Mouse (Mus musculus) neural tube, embryonic 13.5 days (tissue): ENCODE data around the gene Lrrtm1. TPM values are rescaled to one million over a fixed set of nuclear protein-coding genes. Genes with fewer than 3 reads are reported as not detected.

Experiments
- ATAC-seq: fragments of 200-750 bp; cut with Nextera tagmentation; 2 replicates; pipeline ENCODE4 v1.8.0; 2017; ENCODE audit warnings: low read depth, mild to moderate bottlenecking, moderate TSS enrichment, moderate library complexity
- H3K27ac ChIP-seq: fragments of 300-500 bp; sonication (generic); replicated peaks from 2 replicates; pipeline ENCODE4 v1.5.1; 2015; ENCODE audit warnings: moderate library complexity, mild to moderate bottlenecking, inconsistent platforms
- H3K27me3 ChIP-seq: fragments of 300-500 bp; sonication (generic); 2 replicates; pipeline ENCODE4 v1.6.1; 2015; ENCODE audit warnings: mild to moderate bottlenecking, inconsistent platforms
- H3K36me3 ChIP-seq: fragments of 300-500 bp; sonication (generic); 2 replicates; pipeline ENCODE4 v1.6.1; 2015; ENCODE audit warnings: mild to moderate bottlenecking, inconsistent platforms
- H3K4me1 ChIP-seq: fragments of 300-500 bp; sonication (generic); replicated peaks from 2 replicates; pipeline ENCODE4 v1.6.1; 2015; ENCODE audit warnings: inconsistent platforms
- H3K4me2 ChIP-seq: fragments of 300-500 bp; sonication (generic); 2 replicates; pipeline ENCODE4 v1.6.1; 2015; ENCODE audit warnings: inconsistent platforms, mild to moderate bottlenecking, moderate library complexity
- H3K4me3 ChIP-seq: fragments of 300-500 bp; sonication (generic); 2 replicates; pipeline ENCODE4 v1.5.1; 2015; ENCODE audit warnings: mild to moderate bottlenecking, inconsistent platforms
- H3K9ac ChIP-seq: fragments of 300-500 bp; sonication (generic); 2 replicates; pipeline ENCODE4 v1.6.1; 2015; ENCODE audit warnings: moderate library complexity, mild to moderate bottlenecking, inconsistent platforms
- H3K9me3 ChIP-seq: fragments of 300-500 bp; sonication (generic); 2 replicates; pipeline ENCODE4 v1.6.1; 2016; ENCODE audit warnings: inconsistent platforms
- WGBS: fragments of 180-500 bp; shearing (Covaris S2); methylation state at CpG from one replicate; pipeline ENCODE4 v1.1.7; 2015; 5-methylcytosine and 5-hydroxymethylcytosine counted together
- polyA plus RNA-seq: library from polyadenylated mRNA; unstranded; fragments of >200 nt; fragmentation: Nextera tagmentation; extraction: Ambion mirVana; gene quantifications from 2 replicates; pipeline ENCODE4 v1.2.1, GENCODE M21; 2015

Lrrtm1 gene
- polyA plus RNA-seq, 1 experiment from 2014 or later = 44.4 TPM

DNA sequence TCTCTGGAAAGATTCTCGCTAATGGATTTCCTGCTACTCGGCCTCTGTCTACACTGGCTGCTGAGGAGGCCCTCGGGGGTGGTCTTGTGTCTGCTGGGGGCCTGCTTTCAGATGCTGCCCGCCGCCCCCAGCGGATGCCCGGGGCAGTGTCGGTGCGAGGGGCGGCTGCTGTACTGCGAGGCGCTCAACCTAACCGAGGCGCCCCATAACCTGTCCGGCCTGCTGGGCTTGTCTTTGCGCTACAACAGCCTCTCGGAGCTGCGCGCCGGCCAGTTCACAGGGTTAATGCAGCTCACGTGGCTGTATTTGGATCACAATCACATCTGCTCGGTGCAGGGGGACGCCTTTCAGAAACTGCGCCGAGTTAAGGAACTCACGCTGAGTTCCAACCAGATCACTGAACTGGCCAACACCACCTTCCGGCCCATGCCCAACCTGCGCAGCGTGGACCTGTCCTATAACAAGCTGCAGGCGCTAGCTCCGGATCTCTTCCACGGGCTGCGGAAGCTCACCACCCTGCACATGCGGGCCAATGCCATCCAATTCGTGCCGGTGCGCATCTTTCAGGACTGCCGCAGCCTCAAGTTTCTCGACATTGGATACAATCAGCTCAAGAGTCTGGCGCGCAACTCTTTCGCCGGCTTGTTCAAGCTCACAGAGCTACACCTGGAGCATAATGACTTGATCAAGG lies 1.2 kb downstream of the Lrrtm1 start:
- peaks cover 20% of the 10 kb centered on the region for H3K27me3 ChIP-seq
- under 1% methylated on average over 43 of the region's 43 CpGs for whole genome bisulfite sequencing
- H3K36me3 ChIP-seq = no peaks in the 10 kb centered on the region
- peaks cover 44% of the 10 kb centered on the region for H3K4me1 ChIP-seq
- ATAC-seq = peak; percentile 81
- peak overlapping the region; percentile 97 for H3K4me2 ChIP-seq
- no peaks in the 10 kb centered on the region for H3K9me3 ChIP-seq
- peak overlapping the region; percentile 64 for H3K4me3 ChIP-seq
- peak overlapping the region; percentile 84 for H3K9ac ChIP-seq
- H3K27ac ChIP-seq = peak overlapping the region; percentile 92

DNA sequence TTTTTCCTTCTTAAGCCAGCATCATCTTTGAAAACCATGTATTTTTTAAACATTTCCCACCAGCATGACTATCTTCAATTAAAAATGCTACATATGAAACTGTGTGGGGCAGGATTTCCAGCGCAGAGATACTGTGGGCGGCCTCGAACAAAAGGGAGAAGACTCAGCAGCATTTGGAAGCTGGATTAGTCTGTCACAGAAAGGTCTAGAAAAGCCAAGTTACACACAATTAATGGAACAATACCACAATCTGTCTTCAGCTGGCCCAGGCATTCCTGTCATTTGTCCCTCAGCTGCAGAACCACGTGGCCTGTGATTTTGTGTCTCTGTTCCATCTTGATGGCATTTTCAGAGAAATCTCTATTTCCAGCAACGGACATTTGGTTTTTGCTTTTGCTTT lies 11.0 kb downstream of the Lrrtm1 start:
- no peaks in the 10 kb centered on the region for H3K9me3 ChIP-seq
- H3K4me1 ChIP-seq = peaks cover 5% of the 10 kb centered on the region
- H3K27ac ChIP-seq = no peak overlapping the region
- 83% methylated on average over 5 of the region's 5 CpGs for WGBS
- no peak overlapping the region for H3K4me2 ChIP-seq
- H3K27me3 ChIP-seq = no peaks in the 10 kb centered on the region
- ATAC-seq = no peak
- no peaks in the 10 kb centered on the region for H3K36me3 ChIP-seq
- no peak overlapping the region for H3K9ac ChIP-seq
- H3K4me3 ChIP-seq = no peak overlapping the region

DNA sequence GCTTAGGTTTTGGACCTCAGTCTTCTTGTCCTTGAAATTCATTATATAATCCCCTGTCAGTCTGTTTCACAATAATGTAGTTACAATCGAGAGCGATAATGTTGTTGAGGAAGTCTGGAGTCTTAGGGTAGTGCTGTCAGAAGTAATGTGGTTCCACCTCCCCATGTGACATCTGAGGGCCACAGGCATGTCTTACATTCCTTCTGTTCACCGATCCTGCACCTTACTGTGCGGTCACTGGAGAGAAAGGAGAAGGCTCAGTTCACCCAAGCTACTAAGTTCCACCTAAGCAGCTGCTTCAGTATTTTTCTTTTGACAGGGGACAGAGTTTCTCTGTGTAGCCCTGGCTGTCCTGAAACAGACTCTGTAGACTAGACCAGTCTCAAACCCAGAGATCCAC lies 13.9 kb downstream of the Lrrtm1 start:
- Histone ChIP-seq H3K4me2 (no peak overlapping the region), H3K4me1 (no peaks in the 10 kb centered on the region), H3K9ac (no peak overlapping the region), H3K9me3 (no peaks in the 10 kb centered on the region), H3K27me3 (no peaks in the 10 kb centered on the region), H3K27ac (no peak overlapping the region), H3K36me3 (no peaks in the 10 kb centered on the region), H3K4me3 (no peak overlapping the region)
- no peak for ATAC-seq
- 92% methylated on average over 4 of the region's 4 CpGs for WGBS

DNA sequence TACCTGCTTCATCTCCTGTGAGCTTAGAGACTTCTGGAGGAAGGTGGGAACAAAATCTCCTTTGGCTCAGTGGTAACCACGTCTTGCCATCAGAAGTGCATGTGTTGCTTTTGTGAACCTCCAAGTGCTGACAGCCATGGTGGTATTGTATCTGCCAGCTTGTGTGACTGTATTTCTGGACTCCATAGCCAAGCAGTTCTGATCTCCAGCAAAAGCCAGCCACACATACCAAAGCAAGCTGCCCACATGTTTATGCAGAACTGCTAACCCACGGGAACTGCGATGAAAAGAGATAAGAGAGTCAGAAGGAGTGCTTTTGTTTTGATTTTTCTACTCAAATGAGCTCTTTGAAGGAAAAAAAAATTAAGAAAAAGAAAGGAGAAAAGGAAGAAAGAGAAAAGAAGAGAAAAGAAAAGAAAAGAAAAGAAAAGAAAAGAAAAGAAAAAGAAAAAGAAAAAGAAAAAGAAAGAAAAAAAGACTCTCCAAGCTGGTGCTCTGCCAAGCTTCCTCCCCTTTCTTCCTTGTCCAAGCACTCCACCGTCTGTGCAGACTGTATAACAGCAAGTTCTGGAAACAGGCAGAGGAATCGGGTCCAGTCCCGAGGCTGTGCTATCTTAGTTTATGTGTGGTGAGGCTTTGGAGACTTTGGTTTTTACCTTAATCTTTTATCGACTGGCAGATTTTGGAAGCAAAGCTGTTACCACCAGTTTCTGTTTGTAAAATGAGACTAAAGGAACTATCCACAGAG lies 15.0 kb downstream of the Lrrtm1 start:
- Histone ChIP-seq H3K9ac (no peak overlapping the region), H3K27ac (no peak overlapping the region), H3K27me3 (no peaks in the 10 kb centered on the region), H3K4me1 (no peaks in the 10 kb centered on the region), H3K9me3 (no peaks in the 10 kb centered on the region), H3K4me3 (no peak overlapping the region), H3K4me2 (no peak overlapping the region), H3K36me3 (no peaks in the 10 kb centered on the region)
- ATAC-seq = no peak
- 53% methylated on average over 7 of the region's 7 CpGs for WGBS

DNA sequence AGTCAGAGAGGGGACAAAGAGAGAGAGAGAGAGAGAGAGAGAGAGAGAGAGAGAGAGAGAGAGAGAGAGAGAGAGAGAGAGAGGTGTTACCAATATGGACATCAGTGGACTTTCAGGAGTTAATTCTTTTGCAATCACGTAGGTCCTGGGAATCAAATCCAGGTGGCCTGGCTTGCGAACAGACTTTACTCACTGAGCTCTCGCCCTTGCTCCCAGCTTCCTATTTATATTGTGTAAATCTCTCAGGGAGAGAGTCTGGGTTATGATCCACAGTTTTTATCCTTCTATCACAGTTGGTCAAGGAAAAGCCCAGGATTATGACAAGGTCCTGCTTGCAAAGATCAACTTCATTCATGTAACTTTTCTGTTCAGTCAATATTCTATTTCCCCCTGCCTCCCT lies 22.7 kb downstream of the Lrrtm1 start:
- no peak overlapping the region for H3K9ac ChIP-seq
- ATAC-seq = no peak
- H3K27ac ChIP-seq = no peak overlapping the region
- WGBS = 66% methylated on average over 3 of the region's 3 CpGs
- H3K4me2 ChIP-seq = no peak overlapping the region
- H3K4me1 ChIP-seq = no peaks in the 10 kb centered on the region; the same call in 1 of the 2 replicates
- H3K9me3 ChIP-seq = no peaks in the 10 kb centered on the region
- H3K4me3 ChIP-seq = no peak overlapping the region
- H3K36me3 ChIP-seq = no peaks in the 10 kb centered on the region
- H3K27me3 ChIP-seq = no peaks in the 10 kb centered on the region

DNA sequence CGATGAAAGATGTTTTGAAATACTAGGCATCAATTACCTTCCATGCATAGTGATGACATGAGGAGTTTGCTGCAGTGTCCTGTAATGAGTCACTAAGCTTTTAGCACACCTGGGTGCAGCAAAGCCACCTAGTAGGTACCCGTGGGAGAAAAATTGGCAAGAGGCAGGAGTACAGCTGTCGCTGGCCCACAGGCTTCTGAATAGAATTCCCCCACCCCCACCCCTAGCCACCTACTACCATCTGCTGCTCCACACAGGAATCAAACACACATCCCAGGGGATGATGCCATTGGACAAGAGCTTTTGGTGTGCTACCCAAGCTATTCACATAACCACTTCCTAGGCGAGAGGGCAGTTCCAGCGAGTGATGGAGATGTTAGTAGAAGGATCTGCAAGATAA lies 36.3 kb downstream of the Lrrtm1 start:
- WGBS = 68% methylated on average over 5 of the region's 5 CpGs
- H3K9ac ChIP-seq = no peak overlapping the region
- no peak overlapping the region for H3K4me3 ChIP-seq
- no peaks in the 10 kb centered on the region for H3K36me3 ChIP-seq
- no peak overlapping the region for H3K27ac ChIP-seq
- no peaks in the 10 kb centered on the region for H3K27me3 ChIP-seq
- no peak for ATAC-seq
- H3K4me2 ChIP-seq = no peak overlapping the region
- H3K4me1 ChIP-seq = no peaks in the 10 kb centered on the region
- no peaks in the 10 kb centered on the region for H3K9me3 ChIP-seq

DNA sequence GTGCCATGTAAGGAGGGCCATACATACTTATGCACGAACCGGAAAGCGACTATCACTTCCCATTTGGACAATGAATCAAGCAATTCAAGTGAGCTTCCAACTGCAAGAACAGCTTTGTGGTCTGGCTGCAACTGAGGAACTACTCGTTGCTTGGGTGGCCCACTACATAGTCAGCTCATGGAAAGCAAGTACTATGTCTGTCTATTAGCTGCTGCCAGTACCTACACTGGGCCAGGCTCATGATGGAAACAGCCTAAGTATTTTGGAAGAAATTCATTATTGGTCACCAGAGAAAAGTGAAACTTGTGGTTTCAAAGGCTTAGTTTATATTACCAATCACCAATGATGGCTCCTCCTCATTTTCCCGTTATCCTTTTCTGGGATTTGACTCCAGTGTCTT lies 43.8 kb downstream of the Lrrtm1 start:
- Histone ChIP-seq H3K4me2 (no peak overlapping the region), H3K4me1 (peaks cover 3% of the 10 kb centered on the region; the same call in 1 of the 2 replicates), H3K4me3 (no peak overlapping the region), H3K27me3 (no peaks in the 10 kb centered on the region), H3K27ac (no peak overlapping the region), H3K9me3 (no peaks in the 10 kb centered on the region), H3K36me3 (no peaks in the 10 kb centered on the region), H3K9ac (no peak overlapping the region)
- ATAC-seq = no peak
- 78% methylated on average over 5 of the region's 5 CpGs for WGBS

DNA sequence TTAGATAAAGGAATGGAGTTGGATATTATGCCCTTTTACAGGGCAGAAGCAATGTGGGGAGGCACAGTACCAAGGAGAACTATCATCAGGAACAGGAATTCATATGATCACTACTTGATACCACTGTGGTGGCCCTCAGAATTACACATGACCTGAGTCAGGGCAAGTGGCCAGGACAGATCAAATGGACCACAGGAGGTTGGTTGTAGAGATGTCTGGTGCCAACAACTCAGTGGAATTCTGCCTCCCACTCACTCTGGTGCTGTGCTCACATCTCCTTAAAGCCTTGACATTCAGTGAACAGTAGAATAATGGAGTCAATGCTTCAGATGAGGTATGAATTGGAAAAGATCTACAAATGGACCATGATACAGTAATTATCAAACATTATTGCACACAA lies 45.9 kb downstream of the Lrrtm1 start:
- Histone ChIP-seq H3K4me3 (no peak overlapping the region), H3K4me1 (peaks cover 6% of the 10 kb centered on the region; the same call in 1 of the 2 replicates), H3K27me3 (no peaks in the 10 kb centered on the region), H3K4me2 (no peak overlapping the region), H3K36me3 (no peaks in the 10 kb centered on the region), H3K9ac (no peak overlapping the region), H3K9me3 (no peaks in the 10 kb centered on the region), H3K27ac (no peak overlapping the region)
- no peak for ATAC-seq

DNA sequence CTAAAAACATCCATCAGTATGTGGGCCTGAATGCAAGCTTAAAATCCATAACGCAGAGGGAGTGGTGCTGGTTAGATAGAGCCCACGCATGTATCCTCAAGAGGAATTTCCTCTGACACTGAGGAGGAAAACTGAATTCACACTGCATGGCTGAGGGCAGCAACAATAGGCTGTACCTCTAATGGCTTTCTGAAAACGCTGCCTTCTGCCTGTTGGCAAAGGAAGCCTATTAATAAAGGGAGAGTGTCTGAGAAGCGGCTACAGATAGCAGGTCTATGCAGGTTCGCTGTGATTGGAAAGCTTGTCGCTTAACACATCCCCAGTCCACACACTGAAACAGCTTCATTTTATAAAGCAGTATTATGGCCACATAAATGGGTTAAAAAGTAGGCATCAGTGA lies 48.9 kb downstream of the Lrrtm1 start:
- no peaks in the 10 kb centered on the region for H3K36me3 ChIP-seq
- H3K27ac ChIP-seq = peak overlapping the region; percentile 54; the same call in 1 of the 2 replicates
- no peak overlapping the region for H3K4me2 ChIP-seq
- H3K27me3 ChIP-seq = no peaks in the 10 kb centered on the region
- no peak overlapping the region for H3K4me3 ChIP-seq
- H3K4me1 ChIP-seq = peaks cover 6% of the 10 kb centered on the region; the same call in 1 of the 2 replicates
- no peaks in the 10 kb centered on the region for H3K9me3 ChIP-seq
- 58% methylated on average over 6 of the region's 6 CpGs for whole genome bisulfite sequencing
- no peak for ATAC-seq
- H3K9ac ChIP-seq = no peak overlapping the region

DNA sequence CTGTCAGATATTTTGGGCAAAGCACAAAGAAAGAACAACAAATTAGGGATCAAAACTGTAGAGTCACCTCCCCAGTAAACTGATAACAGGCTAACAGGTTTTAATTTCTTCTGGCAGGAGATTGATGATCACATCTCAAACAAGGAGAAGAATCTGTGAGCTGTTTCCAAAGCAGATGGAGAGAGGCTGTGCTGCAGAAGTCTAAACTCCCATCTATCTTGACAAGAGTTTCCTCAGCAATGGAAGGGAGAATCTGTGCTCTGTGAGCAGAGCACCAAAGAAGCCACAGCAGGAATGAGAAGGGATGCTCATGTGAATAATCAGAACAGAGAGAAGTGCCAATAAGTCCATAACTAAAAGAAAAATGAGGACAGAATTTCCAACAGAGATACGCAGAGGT lies 58.8 kb downstream of the Lrrtm1 start:
- no peaks in the 10 kb centered on the region for H3K36me3 ChIP-seq
- ATAC-seq = no peak
- no peak overlapping the region for H3K4me2 ChIP-seq
- H3K27ac ChIP-seq = no peak overlapping the region
- H3K4me3 ChIP-seq = no peak overlapping the region
- H3K27me3 ChIP-seq = no peaks in the 10 kb centered on the region
- WGBS = 85% methylated on average over 1 of the region's 1 CpGs
- H3K9me3 ChIP-seq = no peaks in the 10 kb centered on the region
- peaks cover 12% of the 10 kb centered on the region; the same call in 1 of the 2 replicates for H3K4me1 ChIP-seq
- no peak overlapping the region for H3K9ac ChIP-seq

DNA sequence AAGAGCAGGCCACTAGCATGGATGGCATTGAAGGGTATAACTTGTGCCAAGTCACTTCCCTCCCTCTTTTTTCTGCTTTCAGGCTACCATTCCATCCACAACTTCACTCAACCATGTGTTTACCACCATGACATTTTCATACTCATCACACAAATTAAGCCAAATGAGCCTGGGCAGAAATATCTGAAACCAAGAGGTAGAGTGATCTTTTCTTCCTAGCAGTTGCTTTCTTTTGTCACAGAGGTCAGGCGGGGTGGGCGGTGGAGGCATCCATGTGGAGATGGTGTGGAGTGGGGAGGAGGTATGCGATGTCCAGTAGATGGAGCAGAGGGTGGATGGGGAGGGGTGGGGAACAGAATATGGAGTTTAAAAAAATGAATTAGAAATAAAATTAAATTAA lies 64.3 kb downstream of the Lrrtm1 start:
- no peak for ATAC-seq
- 92% methylated on average over 3 of the region's 3 CpGs for WGBS
- Histone ChIP-seq H3K36me3 (no peaks in the 10 kb centered on the region), H3K4me3 (no peak overlapping the region), H3K27ac (no peak overlapping the region), H3K4me2 (no peak overlapping the region), H3K4me1 (peaks cover 12% of the 10 kb centered on the region; the same call in 1 of the 2 replicates), H3K9ac (no peak overlapping the region), H3K9me3 (no peaks in the 10 kb centered on the region), H3K27me3 (no peaks in the 10 kb centered on the region)
